Mouse (Mus musculus) ovary, postnatal 36 days (tissue): ENCODE measurements around the gene Prr5.

Experiments used
- DNase-seq: peaks from one replicate; pipeline ENCODE4 v3.0.0; 2022; ENCODE audit warnings: low spot score, mixed read lengths

The Prr5 gene

GRCm38 (mm10) chr15:84680545-84681454, 11.4 kb downstream of the Prr5 start:
- peak; percentile 91 for DNase-seq

GRCm38 (mm10) chr15:84681455-84682193, 12.2 kb downstream of the Prr5 start:
- peak; percentile 55 for DNase-seq

DNA sequence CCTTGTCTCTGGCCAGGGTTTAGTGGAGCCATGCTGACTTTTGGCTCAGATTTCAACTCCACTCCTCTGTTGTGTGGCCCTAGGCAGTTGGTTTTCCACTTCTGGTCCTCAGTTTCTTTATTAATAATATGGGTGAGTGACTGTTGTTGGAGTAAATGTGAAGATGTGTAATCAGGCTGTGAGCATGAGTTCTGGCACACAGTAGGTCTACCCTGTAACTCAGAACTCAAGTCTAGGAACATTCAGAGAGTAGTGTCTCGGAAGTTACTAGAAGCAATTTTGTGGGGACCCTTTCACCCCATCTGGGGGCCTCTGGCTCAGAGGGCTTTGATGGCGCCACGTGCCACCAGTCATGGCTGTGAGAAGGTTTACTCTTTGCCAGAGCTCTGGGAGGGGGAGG, 12.8 kb downstream of the Prr5 start:
- DNase-seq: no peak

DNA sequence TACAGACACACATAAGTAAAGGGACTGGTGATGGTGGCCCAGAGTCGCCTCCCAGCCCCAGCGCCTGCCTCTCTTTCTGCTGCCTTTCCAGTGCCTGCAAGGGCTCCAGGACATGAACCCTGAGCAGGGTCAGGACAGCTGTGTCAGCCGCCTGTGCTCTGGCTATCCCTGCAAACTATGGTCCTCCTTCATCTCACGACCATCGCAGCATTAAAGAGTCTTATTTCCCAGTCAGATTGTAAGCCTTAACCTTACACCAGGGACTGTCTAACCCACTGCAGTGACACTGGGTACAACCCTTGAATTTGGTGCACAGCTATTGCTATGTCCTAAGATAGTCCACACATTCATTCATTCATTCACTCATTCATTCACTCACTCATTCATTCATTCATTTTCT, 13.4 kb downstream of the Prr5 start:
- no peak for DNase-seq

DNA sequence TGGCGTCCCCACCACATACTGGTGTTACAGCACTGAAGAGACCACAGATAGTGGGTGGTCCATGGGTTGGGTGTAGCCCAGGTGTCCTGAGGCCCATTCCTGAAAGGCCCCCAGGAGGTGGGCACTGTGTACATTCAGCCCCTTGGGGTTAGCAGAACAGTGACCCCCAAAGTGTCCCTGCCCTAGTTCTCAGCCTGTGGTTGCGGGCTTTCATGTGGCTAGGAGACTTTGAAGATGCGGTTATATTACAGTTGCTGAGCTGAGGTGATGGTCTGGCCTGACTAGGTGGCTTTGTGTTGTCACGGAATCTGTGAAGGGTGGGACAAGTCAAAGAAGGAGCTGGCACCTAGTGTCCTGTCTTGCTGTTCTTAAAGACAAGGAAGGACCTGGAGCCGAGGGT, 15.1 kb downstream of the Prr5 start:
- DNase-seq: no peak

DNA sequence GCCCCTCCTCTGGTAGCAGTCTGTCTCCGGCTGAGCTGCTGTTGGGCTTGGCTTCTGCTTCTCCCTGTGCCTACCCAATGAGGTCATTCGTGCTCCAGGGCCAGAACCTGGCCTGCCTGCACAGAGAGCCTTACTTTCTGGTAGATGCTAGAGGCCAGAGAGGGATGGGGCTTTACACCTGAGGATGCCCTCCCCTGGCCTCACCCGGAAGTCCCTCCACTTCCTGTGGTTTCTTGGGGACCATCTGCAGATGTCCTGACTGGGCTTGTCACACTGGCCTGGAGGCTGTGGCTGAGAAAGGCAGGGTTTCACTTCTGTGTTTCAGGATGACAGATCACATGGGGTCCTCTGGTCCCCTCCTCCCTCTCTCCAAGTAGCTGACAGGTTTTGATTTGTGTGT, 16.0 kb downstream of the Prr5 start:
- DNase-seq: no peak

- DNase-seq: no peak
Measured at GRCm38 (mm10) chr15:84687904-84688303, 18.5 kb downstream of the Prr5 start.

DNA sequence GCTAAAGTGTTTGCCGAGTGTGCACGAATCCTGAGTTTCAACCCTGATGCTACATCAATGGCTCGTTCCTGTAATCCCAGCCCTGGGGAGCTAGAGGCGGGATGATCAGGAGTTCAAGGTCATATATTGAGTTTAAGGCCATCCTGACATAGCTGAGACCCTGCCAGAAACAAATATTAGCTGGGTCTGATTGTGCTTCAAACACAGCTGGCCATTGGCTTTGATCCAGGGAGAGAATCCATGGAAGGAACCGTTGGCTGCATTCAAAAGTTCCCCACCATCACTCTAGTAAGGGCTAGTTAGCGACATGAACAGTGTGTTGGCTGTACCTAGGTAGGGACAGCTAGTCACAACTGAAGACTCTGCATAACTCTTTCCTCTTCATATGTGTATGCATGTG, 19.9 kb downstream of the Prr5 start:
- no peak for DNase-seq

DNA sequence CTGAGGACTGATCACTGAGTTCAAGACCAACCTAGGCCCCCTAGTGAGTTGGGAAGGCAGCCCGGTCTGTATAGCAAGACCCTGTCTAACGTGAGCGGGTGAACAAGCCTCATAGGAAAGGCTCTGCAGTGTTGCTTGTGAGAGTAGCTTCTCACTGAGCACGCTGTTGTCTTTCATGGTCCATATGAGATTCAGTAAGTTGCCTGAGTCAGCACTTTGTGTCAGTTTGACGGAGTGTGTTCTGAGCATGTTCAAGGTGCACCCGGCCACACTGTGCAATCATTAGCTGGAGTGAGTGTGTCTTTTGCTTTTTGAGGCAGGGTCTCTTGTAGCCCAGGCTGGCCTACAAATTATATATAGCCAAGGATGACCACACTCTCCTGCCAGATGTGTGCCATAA, 22.1 kb downstream of the Prr5 start:
- no peak for DNase-seq

DNA sequence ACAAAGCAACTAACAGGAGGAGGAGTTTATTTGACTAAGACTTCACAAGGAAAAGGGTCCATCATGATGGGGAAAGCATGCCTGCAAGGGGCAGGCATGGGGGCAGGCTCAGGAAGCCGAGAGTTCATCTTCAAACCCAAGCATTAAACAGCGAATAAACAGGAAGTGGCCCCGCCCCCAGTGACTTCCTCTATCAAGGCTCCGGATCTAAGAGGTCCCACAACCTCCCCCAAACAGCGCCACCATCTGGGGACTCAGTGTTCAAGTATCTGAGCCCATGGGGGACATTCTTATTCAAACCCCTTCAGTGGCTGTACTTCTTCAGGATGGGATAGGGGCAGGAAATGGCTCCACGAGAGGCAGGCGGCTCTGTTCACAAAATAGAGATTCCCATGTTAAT, 23.2 kb downstream of the Prr5 start:
- DNase-seq: no peak

GRCm38 (mm10) chr15:84696021-84696420, 26.6 kb downstream of the Prr5 start:
- no peak for DNase-seq

- DNase-seq: peak; percentile 66
Measured at GRCm38 (mm10) chr15:84697611-84698011, 28.2 kb downstream of the Prr5 start.

DNA sequence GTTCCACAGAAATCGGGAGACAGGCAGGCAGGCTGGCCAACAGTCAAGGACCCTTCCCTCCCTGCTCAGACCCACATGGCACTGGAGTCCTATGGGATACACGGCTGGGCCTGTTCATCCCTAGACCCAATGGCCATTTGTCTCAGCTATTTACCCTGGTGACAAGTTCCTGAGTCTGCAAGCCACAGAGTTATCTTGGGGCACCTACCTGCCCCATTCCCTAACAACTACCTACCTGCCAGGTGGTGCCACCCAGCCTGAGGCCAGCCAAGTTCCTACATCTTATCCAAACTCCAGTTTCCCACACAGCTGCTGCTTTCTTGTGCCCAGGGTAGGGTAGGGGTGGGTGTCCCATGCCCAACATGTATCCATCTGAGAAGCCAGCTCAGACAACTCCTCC, 28.8 kb downstream of the Prr5 start:
- DNase-seq: no peak

- peak; percentile 66 for DNase-seq
Measured at GRCm38 (mm10) chr15:84700147-84700794, 30.9 kb downstream of the Prr5 start.

DNA sequence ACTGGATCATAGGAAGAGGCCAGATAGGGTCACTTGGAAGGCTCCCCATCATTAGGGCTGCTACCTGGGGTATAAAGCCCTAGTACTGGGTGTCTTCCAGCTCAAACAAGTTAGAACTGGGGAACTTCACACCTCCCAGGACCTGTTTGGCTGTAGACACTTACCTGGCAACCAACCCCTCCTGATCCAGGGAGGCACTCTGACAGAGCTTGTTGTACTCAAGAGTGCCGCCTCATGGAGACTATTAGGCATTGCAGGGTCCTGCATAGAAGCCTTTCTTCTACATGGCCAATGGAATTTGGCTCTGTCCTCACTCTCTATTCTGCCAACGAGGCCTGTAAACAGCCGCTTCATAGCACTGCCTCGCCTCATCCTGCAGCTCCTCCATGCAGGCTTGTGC, 32.5 kb downstream of the Prr5 start:
- no peak for DNase-seq

DNA sequence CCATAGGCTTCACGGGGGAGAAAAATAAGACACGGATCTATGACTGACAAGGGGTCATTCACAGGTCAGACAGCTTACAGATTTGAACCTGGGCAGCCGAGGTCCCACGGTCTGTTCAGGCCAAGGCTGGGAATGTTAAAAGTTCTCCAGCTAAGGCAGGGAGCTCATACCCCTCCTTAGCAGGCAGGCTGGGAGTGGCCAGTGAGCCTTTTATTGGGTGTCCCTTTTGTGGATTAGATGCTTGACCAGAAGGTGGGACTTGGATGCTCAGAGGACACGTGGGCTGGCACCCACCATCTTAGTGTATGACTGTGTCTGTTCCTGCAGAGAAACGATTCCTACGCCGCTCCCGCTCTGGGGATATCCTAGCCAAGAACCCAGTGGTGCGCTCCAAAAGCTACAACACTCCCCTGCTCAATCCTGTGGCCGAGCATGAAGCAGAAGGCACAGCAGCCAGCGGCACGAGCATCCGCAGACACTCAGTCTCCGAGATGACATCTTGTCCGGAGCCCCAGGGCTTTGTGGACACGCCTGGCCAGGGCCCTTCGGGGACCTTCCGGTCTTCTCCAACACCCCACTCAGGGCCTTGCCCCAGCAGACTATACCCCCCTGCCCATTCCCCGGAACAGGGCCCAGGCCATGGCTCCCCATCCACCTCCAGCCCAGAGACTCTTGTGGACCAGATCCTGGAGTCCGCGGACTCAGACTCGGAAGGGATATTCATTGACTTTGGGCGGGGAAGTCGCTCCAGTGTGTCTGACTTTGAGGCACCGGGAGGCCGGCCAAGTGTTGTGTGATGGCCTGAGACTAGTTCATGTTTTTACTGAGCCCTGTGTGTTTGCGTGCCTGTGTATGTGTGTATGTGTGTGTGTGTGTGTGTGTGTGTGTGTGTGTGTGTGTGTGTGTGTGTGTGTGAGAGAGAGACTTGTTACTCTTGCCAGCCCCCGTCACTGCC, 33.2 kb downstream of the Prr5 start:
- no peak for DNase-seq

DNA sequence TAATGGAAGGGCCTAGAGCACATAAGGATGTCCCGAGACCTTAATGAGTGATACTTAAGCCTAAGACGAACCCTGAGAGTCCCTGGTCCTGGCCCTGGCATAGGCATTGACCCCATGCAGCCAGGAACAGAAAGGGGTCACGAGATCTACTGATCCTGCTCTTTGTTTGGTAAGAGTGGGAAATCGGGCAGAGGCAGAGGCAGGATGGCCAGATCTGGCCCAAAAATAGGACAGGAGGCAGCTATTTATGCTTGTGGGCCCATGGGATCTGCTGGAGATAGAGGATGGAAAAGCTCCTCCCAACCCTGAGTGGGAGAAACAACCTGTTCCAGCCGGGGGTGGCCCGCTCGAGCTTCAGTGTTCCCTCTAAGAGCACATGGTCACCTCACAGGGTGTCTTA, 34.6 kb downstream of the Prr5 start:
- DNase-seq: no peak

DNA sequence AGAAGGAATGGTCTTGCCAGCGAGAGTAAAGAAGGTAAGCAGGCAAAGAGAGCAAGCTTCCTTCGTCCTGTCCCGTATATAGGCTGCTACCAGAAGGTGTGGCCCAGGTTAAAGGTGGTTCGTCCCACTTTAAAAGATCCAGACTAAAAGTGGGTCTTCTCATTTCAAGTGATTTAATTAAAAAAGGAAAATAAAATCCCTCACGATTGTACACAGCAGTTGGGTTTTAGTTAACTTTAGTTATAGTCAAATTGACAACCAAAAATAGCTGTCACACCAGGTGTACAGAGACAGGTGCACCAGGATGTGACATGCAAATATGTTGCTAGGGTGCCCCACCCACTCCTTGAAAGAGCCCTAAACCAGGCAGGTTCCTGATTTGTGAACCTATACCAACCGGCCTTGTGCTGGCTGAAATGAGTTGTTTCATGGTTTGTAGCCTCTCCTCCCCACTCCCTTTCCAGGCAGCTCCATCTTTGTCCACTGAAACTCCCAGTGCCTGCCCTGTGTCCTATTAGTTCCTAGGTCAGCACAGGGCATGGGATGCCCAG, 36.0 kb downstream of the Prr5 start:
- DNase-seq: no peak

GRCm38 (mm10) chr15:84706983-84707619, 37.7 kb downstream of the Prr5 start:
- no peak for DNase-seq

GRCm38 (mm10) chr15:84712566-84713405, 43.4 kb downstream of the Prr5 start:
- DNase-seq: no peak
